Mouse (Mus musculus): ENCODE data around the gene Hmgcr. TPM values are rescaled to one million over a fixed set of nuclear protein-coding genes. Genes with fewer than 3 reads are reported as not detected.

Hmgcr gene
- polyA plus RNA-seq, 1 experiment from 2014 or later = 57.1 TPM

DNA sequence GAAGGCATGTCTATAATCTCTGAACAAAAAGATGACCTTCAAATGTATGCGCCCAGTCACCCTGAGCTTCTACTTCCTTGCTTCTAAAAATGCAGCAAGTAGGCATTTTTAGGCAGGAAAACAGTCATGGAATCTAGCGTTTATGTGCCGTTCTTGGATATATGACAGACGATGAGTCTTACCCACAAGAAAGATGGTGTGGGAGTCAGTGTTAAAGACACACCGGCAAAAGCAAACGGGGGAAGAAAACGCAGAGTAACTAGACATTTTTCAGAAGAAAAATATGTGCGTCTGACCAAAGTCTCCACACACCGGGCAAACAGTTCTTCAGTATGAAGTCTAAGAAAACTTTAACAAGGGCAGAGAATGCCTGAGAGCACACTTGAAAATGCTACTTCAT lies 16.5 kb upstream of the Hmgcr start:
- WGBS = 69% methylated on average over 9 of the region's 9 CpGs
- no peaks in the 10 kb centered on the region for H3K4me1 ChIP-seq (ENCODE audit: insufficient read depth, low read length)

DNA sequence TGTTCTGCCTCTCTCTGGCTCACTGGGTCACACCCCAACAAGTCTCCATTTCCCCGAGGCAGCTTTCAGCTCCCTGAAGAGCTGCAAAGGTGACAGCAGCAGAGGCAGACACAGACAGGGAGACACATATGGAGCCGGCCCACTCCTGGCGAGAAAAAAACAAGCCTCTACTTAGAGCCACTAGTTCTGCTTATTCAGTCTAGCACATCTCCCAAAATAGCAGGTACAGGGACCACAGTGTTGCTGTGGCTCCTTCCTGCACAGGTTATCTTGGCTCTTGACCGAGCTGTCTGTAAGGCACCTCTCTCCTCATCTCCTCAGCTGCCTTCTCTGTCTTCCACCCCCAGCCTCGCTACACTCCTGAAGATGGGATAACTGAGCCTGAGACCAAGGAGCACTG lies 14.0 kb upstream of the Hmgcr start:
- no peaks in the 10 kb centered on the region for H3K4me1 ChIP-seq (ENCODE audit: insufficient read depth, low read length)
- no peaks in the 10 kb centered on the region for H3K36me3 ChIP-seq (ENCODE audit: insufficient read depth, low read length)
- H3K27me3 ChIP-seq (ENCODE audit: insufficient read depth, low read length) = no peaks in the 10 kb centered on the region
- no peak overlapping the region for H3K4me2 ChIP-seq (replicated peaks; ENCODE audit: low read depth, low read length)
- H3K9me3 ChIP-seq (ENCODE audit: low read length) = no peaks in the 10 kb centered on the region
- H3K9ac ChIP-seq (replicated peaks; ENCODE audit: low read length) = no peak overlapping the region
- no peak overlapping the region for H3K27ac ChIP-seq (ENCODE audit: low read length)
- ATAC-seq (ENCODE audit: low FRiP score, low TSS enrichment) = no peak
- 80% methylated on average over 5 of the region's 5 CpGs for WGBS
- H3K4me3 ChIP-seq (ENCODE audit: low read length) = no peak overlapping the region

More for the DNA sequence above, 16.5 kb upstream of the Hmgcr start:
- H3K9me3 ChIP-seq (ENCODE audit: low read length) = no peaks in the 10 kb centered on the region
- H3K9ac ChIP-seq (replicated peaks; ENCODE audit: low read length) = no peak overlapping the region
- no peaks in the 10 kb centered on the region for H3K36me3 ChIP-seq (ENCODE audit: insufficient read depth, low read length)
- H3K4me3 ChIP-seq (ENCODE audit: low read length) = no peak overlapping the region
- H3K27me3 ChIP-seq (ENCODE audit: insufficient read depth, low read length) = no peaks in the 10 kb centered on the region
- no peak overlapping the region for H3K4me2 ChIP-seq (replicated peaks; ENCODE audit: low read depth, low read length)
- ATAC-seq (ENCODE audit: low FRiP score, low TSS enrichment) = no peak
- no peak overlapping the region for H3K27ac ChIP-seq (ENCODE audit: low read length)

DNA sequence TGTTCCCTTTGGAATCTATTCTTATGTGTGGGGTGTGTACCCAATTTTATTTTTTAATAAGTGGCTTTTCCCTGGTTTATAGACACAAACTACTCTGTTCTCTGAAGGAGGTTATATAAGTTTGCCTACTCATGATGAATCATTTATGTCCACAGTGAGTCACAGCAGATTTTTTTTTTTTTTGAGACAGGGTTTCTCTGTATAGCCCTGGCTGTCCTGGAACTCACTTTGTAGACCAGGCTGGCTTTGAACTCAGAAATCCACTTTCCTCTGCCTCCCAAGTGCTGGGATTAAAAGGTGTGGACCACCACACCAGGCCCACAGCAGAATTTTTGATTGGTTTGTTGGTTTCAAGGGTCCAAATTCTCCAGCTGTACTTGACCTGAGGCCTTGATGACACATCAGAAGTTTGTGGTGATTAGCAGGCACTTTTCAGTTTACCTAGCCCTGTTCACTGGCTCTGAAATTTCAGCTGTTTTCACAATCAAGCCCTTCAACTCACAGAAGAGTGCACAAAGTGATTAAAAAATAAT lies 10.4 kb upstream of the Hmgcr start:
- Histone ChIP-seq H3K9me3 (ENCODE audit: low read length) (no peaks in the 10 kb centered on the region), H3K4me2 (replicated peaks; ENCODE audit: low read depth, low read length) (no peak overlapping the region), H3K27ac (ENCODE audit: low read length) (no peak overlapping the region), H3K4me3 (ENCODE audit: low read length) (no peak overlapping the region), H3K36me3 (ENCODE audit: insufficient read depth, low read length) (no peaks in the 10 kb centered on the region), H3K9ac (replicated peaks; ENCODE audit: low read length) (no peak overlapping the region), H3K27me3 (ENCODE audit: insufficient read depth, low read length) (no peaks in the 10 kb centered on the region), H3K4me1 (ENCODE audit: insufficient read depth, low read length) (no peaks in the 10 kb centered on the region)
- ATAC-seq (ENCODE audit: low FRiP score, low TSS enrichment) = no peak

DNA sequence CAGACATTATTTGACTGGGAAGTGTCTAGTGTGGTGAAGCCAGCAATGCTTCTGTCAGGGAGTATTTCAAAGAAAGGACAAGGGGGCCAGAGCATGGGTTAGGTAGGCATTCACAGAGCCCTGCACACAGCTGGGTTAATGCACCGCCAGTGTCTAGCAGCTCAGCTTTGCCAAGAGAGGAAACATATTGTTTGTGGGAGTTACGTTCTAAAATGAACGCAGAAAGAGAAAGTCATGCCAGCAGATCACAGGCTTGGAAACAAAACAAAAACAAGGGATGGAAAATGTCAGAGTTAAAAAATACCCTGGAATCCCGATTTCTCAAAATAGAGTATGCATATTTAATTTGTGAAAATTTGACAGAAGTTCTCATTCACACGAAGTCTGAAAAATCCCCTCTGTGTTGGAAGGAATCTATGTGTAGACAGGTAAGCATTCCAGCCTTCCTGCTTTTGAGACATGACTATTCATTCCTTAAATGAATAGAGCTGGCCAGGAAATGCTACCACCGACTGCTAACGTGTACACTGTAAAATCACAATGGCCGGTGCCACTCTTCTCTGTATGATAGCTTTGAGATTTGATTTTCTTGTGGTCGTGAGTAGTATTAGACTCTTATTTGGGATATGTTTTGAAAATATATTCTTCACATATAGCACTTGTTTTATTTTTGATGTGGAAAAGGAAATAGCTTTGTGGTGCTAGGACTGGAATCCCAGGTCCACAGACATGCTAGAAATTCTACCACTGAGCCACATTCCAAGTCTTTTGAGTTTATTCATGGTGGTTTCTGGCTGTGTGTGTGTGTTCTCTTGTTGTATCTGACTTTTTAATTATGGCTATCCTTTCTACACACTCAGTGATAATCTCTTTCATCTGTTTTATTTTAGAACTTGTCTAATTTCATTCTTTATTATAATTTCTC lies 9.7 kb upstream of the Hmgcr start:
- H3K4me3 ChIP-seq (ENCODE audit: low read length) = no peak overlapping the region
- H3K4me1 ChIP-seq (ENCODE audit: insufficient read depth, low read length) = no peaks in the 10 kb centered on the region
- no peaks in the 10 kb centered on the region for H3K9me3 ChIP-seq (ENCODE audit: low read length)
- no peak overlapping the region for H3K4me2 ChIP-seq (replicated peaks; ENCODE audit: low read depth, low read length)
- no peak for ATAC-seq (ENCODE audit: low FRiP score, low TSS enrichment)
- WGBS = 67% methylated on average over 9 of the region's 9 CpGs
- no peaks in the 10 kb centered on the region for H3K36me3 ChIP-seq (ENCODE audit: insufficient read depth, low read length)
- H3K9ac ChIP-seq (replicated peaks; ENCODE audit: low read length) = no peak overlapping the region
- H3K27me3 ChIP-seq (ENCODE audit: insufficient read depth, low read length) = no peaks in the 10 kb centered on the region
- no peak overlapping the region for H3K27ac ChIP-seq (ENCODE audit: low read length)

DNA sequence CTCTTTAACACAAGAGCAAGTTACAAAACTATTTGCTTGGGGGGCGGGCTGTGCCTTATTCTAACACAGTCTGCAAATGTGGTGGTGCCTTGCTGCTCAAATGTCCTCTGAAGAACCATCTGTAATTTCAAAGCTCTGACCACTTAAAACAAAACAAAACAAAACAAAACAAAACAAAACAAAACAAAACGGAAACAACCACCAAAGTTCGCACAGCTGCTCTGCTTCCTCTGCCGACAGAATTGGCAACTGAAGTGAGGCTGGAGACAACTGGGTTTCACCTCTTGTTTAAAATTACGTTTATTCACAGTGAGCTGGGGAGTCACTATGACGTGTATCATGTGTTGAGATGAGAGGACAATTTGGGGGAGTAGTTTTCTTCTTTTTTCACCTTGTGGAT lies 7.9 kb upstream of the Hmgcr start:
- no peaks in the 10 kb centered on the region for H3K4me1 ChIP-seq (ENCODE audit: insufficient read depth, low read length)
- H3K9ac ChIP-seq (replicated peaks; ENCODE audit: low read length) = no peak overlapping the region
- H3K36me3 ChIP-seq (ENCODE audit: insufficient read depth, low read length) = no peaks in the 10 kb centered on the region
- H3K4me3 ChIP-seq (ENCODE audit: low read length) = no peak overlapping the region
- H3K4me2 ChIP-seq (replicated peaks; ENCODE audit: low read depth, low read length) = no peak overlapping the region
- H3K9me3 ChIP-seq (ENCODE audit: low read length) = no peaks in the 10 kb centered on the region
- WGBS = 59% methylated on average over 6 of the region's 6 CpGs
- no peak for ATAC-seq (ENCODE audit: low FRiP score, low TSS enrichment)
- no peaks in the 10 kb centered on the region for H3K27me3 ChIP-seq (ENCODE audit: insufficient read depth, low read length)
- no peak overlapping the region for H3K27ac ChIP-seq (ENCODE audit: low read length)

- WGBS = 75% methylated on average over 1 of the region's 1 CpGs
- H3K36me3 ChIP-seq (ENCODE audit: insufficient read depth, low read length) = no peaks in the 10 kb centered on the region
- ATAC-seq (ENCODE audit: low FRiP score, low TSS enrichment) = no peak
- no peak overlapping the region for H3K9ac ChIP-seq (replicated peaks; ENCODE audit: low read length)
- no peak overlapping the region for H3K27ac ChIP-seq (ENCODE audit: low read length)
- H3K27me3 ChIP-seq (ENCODE audit: insufficient read depth, low read length) = no peaks in the 10 kb centered on the region
- no peaks in the 10 kb centered on the region for H3K4me1 ChIP-seq (ENCODE audit: insufficient read depth, low read length)
- H3K4me3 ChIP-seq (ENCODE audit: low read length) = no peak overlapping the region
- no peaks in the 10 kb centered on the region for H3K9me3 ChIP-seq (ENCODE audit: low read length)
- H3K4me2 ChIP-seq (replicated peaks; ENCODE audit: low read depth, low read length) = no peak overlapping the region
Measured at GRCm38 (mm10) chr13:96677071-96677470, 6.3 kb upstream of the Hmgcr start.

- no peak overlapping the region for H3K27ac ChIP-seq (ENCODE audit: low read length)
- no peaks in the 10 kb centered on the region for H3K9me3 ChIP-seq (ENCODE audit: low read length)
- H3K36me3 ChIP-seq (ENCODE audit: insufficient read depth, low read length) = no peaks in the 10 kb centered on the region
- no peak overlapping the region for H3K4me2 ChIP-seq (replicated peaks; ENCODE audit: low read depth, low read length)
- no peaks in the 10 kb centered on the region for H3K27me3 ChIP-seq (ENCODE audit: insufficient read depth, low read length)
- 78% methylated on average over 6 of the region's 6 CpGs for WGBS
- no peaks in the 10 kb centered on the region for H3K4me1 ChIP-seq (ENCODE audit: insufficient read depth, low read length)
- no peak overlapping the region for H3K9ac ChIP-seq (replicated peaks; ENCODE audit: low read length)
- no peak overlapping the region for H3K4me3 ChIP-seq (ENCODE audit: low read length)
- no peak for ATAC-seq (ENCODE audit: low FRiP score, low TSS enrichment)
Measured at GRCm38 (mm10) chr13:96675756-96676155, 5.0 kb upstream of the Hmgcr start.

- Histone ChIP-seq H3K4me2 (replicated peaks; ENCODE audit: low read depth, low read length) (no peak overlapping the region), H3K9me3 (ENCODE audit: low read length) (no peaks in the 10 kb centered on the region), H3K9ac (replicated peaks; ENCODE audit: low read length) (no peak overlapping the region), H3K27ac (ENCODE audit: low read length) (no peak overlapping the region), H3K4me3 (ENCODE audit: low read length) (no peak overlapping the region), H3K4me1 (ENCODE audit: insufficient read depth, low read length) (peaks cover 12% of the 10 kb centered on the region), H3K36me3 (ENCODE audit: insufficient read depth, low read length) (no peaks in the 10 kb centered on the region), H3K27me3 (ENCODE audit: insufficient read depth, low read length) (no peaks in the 10 kb centered on the region)
- WGBS = 82% methylated on average over 7 of the region's 7 CpGs
- no peak for ATAC-seq (ENCODE audit: low FRiP score, low TSS enrichment)
Measured at GRCm38 (mm10) chr13:96673817-96674216, 3.1 kb upstream of the Hmgcr start.

DNA sequence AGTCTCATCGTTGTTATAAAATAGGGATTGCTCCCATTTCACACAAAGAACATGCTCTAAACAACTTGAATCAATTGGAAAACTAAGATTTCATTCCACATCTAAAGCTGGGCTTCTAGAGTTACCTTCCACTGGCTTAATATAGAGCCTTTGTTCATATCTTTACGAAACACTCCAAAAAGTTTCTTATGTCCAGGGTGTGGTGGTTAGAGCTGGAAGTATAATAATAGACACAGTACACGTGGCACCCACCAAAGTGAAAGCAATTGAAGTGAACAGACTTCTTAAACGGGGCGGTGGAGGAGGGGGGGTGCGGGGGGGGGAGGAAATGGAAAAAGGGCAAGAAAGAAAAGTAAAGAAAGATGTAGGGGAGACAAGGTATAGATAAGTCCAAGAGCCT lies 1.5 kb upstream of the Hmgcr start:
- Histone ChIP-seq H3K4me2 (replicated peaks; ENCODE audit: low read depth, low read length) (no peak overlapping the region), H3K27me3 (ENCODE audit: insufficient read depth, low read length) (no peaks in the 10 kb centered on the region), H3K9me3 (ENCODE audit: low read length) (no peaks in the 10 kb centered on the region), H3K4me3 (ENCODE audit: low read length) (no peak overlapping the region), H3K4me1 (ENCODE audit: insufficient read depth, low read length) (peaks cover 27% of the 10 kb centered on the region), H3K36me3 (ENCODE audit: insufficient read depth, low read length) (no peaks in the 10 kb centered on the region), H3K27ac (ENCODE audit: low read length) (no peak overlapping the region), H3K9ac (replicated peaks; ENCODE audit: low read length) (no peak overlapping the region)
- no peak for ATAC-seq (ENCODE audit: low FRiP score, low TSS enrichment)
- 84% methylated on average over 6 of the region's 6 CpGs for WGBS

GRCm38 (mm10) chr13:96671906-96672234 lies 1.1 kb upstream of the Hmgcr start:
- no peak overlapping the region for H3K9ac ChIP-seq (replicated peaks; ENCODE audit: low read length)
- 93% methylated on average over 5 of the region's 5 CpGs for WGBS
- ATAC-seq (ENCODE audit: low FRiP score, low TSS enrichment) = no peak
- H3K4me1 ChIP-seq (ENCODE audit: insufficient read depth, low read length) = peaks cover 29% of the 10 kb centered on the region
- no peak overlapping the region for H3K4me2 ChIP-seq (replicated peaks; ENCODE audit: low read depth, low read length)
- no peaks in the 10 kb centered on the region for H3K36me3 ChIP-seq (ENCODE audit: insufficient read depth, low read length)
- no peaks in the 10 kb centered on the region for H3K9me3 ChIP-seq (ENCODE audit: low read length)
- H3K4me3 ChIP-seq (ENCODE audit: low read length) = no peak overlapping the region
- H3K27me3 ChIP-seq (ENCODE audit: insufficient read depth, low read length) = no peaks in the 10 kb centered on the region
- H3K27ac ChIP-seq (ENCODE audit: low read length) = no peak overlapping the region

All from kidney, embryonic 16.5 days (tissue).